Mouse (Mus musculus) stomach, embryonic 16.5 days (tissue): ENCODE results near the gene Bicd2. TPM values are rescaled to one million over a fixed set of nuclear protein-coding genes. Genes with fewer than 3 reads are reported as not detected.

Source experiments
- ATAC-seq: fragments of 200-750 bp; cut with Nextera tagmentation; 2 replicates; pipeline ENCODE4 v1.8.0; 2017; ENCODE audit warnings: moderate number of reproducible peaks, moderate TSS enrichment; ENCODE audit not compliant: insufficient read depth, low FRiP score
- H3K27ac ChIP-seq: fragments of 300-500 bp; sonication (generic); 2 replicates; pipeline ENCODE4 v1.5.1; 2014; ENCODE audit warnings: low read length
- H3K27me3 ChIP-seq: fragments of 300-500 bp; sonication (generic); 2 replicates; pipeline ENCODE4 v1.6.1; 2014; ENCODE audit warnings: low read length, control low read depth, mixed read lengths; ENCODE audit not compliant: control insufficient read depth, insufficient read depth
- H3K36me3 ChIP-seq: fragments of 300-500 bp; sonication (generic); 2 replicates; pipeline ENCODE4 v1.6.1; 2014; ENCODE audit warnings: low read length; ENCODE audit not compliant: control insufficient read depth, insufficient read depth
- H3K4me1 ChIP-seq: fragments of 300-500 bp; sonication (generic); 2 replicates; pipeline ENCODE4 v1.6.1; 2014; ENCODE audit warnings: low read length, control low read depth, mixed read lengths; ENCODE audit not compliant: control insufficient read depth, insufficient read depth
- H3K4me2 ChIP-seq: fragments of 300-500 bp; sonication (generic); 2 replicates; pipeline ENCODE4 v1.6.1; 2014; ENCODE audit warnings: low read depth, low read length, mixed read lengths
- H3K4me3 ChIP-seq: fragments of 300-500 bp; sonication (generic); replicated peaks from 2 replicates; pipeline ENCODE4 v1.5.1; 2014; ENCODE audit warnings: mild to moderate bottlenecking, low read length
- H3K9ac ChIP-seq: fragments of 300-500 bp; sonication (generic); 2 replicates; pipeline ENCODE4 v1.6.1; 2014; ENCODE audit warnings: low read length
- H3K9me3 ChIP-seq: fragments of 300-500 bp; sonication (generic); replicated peaks from 2 replicates; pipeline ENCODE4 v1.6.1; 2016; ENCODE audit warnings: low read length, control low read depth; ENCODE audit not compliant: control insufficient read depth
- whole genome bisulfite sequencing: fragments of 180-500 bp; shearing (Covaris S2); extraction: QIAGEN DNeasy Blood & Tissue Kit; methylation state at CpG from one replicate; pipeline ENCODE4 v1.1.7; 2014; 5-methylcytosine and 5-hydroxymethylcytosine counted together
- polyA plus RNA-seq: library from polyadenylated mRNA; unstranded; fragments of >200 nt; fragmentation: Nextera tagmentation; extraction: Ambion mirVana; gene quantifications from 2 replicates; pipeline ENCODE4 v1.2.1, GENCODE M21; 2015

The Bicd2 gene
- polyA plus RNA-seq: 26.5 and 26.7 TPM in 2 replicates

DNA sequence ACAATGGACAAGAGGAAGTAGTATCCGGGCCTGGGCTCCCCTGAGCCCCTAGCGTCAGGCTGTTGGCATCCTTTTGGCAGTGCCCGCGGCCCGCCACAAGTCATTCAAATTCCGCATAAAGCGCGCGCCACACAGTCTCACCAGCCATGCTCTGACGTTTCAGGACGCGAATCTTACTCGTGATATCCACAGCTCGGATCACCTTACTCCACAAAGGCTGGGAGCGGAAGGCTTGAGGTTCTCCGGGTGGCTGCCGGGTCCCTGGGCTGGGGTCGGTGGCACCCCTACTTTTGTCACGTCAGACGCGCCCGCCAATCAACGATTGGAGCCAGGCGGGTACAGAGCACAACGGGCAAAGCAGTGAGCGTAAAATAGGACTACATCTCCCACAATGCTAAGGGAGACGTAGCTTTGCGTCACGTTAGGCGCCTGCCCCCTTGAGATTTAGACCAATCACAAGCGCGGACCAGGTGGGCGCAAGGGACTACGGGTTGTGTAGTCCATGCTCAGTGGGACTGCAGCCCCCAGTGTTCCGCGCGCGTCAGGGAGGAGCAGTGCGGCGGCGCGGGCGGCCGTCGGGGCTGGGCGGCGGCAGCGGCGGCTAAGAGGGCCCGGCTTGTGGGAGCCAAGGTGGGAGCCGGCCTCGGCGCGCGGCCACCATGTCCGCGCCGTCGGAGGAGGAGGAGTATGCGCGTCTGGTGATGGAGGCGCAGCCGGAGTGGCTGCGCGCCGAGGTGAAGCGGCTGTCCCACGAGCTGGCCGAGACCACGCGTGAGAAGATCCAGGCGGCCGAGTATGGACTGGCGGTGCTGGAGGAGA, at the start of gene Bicd2:
Bicd2 (plus strand) TSS at position 574 of the 819 bp plus-strand sequence.
- no peaks in the 10 kb centered on the region for H3K9me3 ChIP-seq
- H3K4me1 ChIP-seq: peaks cover 40% of the 10 kb centered on the region
- no peaks in the 10 kb centered on the region for H3K27me3 ChIP-seq
- H3K4me2 ChIP-seq: peak within 1 kb of the TSS; percentile 90
- H3K9ac ChIP-seq: peak within 1 kb of the TSS; percentile 89
- peak within 1 kb of the TSS; percentile 50 for H3K27ac ChIP-seq
- WGBS: under 1% methylated on average over 74 of the region's 74 CpGs
- peak within 1 kb of the TSS; percentile 80 for H3K4me3 ChIP-seq
- no peaks in the 10 kb centered on the region for H3K36me3 ChIP-seq
- peak; percentile 99 for ATAC-seq

DNA sequence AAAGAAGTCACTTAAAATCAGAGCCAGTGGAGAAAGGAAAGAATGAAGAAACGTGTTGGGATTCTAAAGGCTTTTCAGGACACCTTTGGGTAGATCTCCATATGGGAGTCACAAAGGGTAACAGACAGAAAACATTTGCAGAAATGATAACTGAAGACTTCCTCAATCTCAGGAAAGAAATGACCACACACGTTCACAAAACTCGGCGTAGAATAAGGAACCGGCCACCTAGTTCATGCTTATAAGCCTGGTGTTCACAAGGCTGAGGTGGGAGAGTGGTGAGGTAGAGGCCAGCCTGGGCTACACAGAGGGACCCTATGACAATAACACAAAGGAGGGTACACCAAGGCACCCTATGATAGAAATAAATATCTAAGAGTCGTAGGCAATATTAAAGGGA, 49.4 kb upstream of the Bicd2 start:
- Histone ChIP-seq H3K27me3 (no peaks in the 10 kb centered on the region), H3K4me2 (no peak overlapping the region), H3K9me3 (no peaks in the 10 kb centered on the region), H3K9ac (no peak overlapping the region), H3K36me3 (no peaks in the 10 kb centered on the region), H3K4me1 (no peaks in the 10 kb centered on the region), H3K4me3 (no peak overlapping the region), H3K27ac (no peak overlapping the region)
- ATAC-seq: no peak
- 87% methylated on average over 6 of the region's 6 CpGs for WGBS

DNA sequence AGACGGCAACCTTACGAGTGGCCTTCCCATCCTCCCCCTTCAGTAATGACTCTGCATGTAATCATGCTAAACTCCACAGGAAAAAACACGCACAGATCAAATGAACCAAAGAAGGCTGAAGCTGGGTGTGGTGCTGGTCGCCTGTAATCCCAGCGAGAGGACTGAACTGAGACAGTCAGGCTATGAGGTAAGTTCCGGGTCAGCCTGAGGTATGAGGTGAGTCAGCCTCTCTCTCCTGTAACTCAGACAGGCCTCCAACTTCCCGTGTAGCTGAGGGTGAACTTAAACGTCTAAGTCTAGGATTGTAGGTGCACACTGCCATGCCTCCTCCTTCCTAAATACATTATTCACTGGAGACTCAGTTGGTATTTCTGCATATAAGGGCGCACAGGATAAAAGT, 47.3 kb upstream of the Bicd2 start:
- Histone ChIP-seq H3K27ac (no peak overlapping the region), H3K4me1 (peaks cover 2% of the 10 kb centered on the region; the same call in 1 of the 2 replicates), H3K27me3 (no peaks in the 10 kb centered on the region), H3K4me3 (no peak overlapping the region), H3K36me3 (no peaks in the 10 kb centered on the region), H3K4me2 (no peak overlapping the region), H3K9me3 (no peaks in the 10 kb centered on the region), H3K9ac (no peak overlapping the region)
- no peak for ATAC-seq
- 62% methylated on average over 9 of the region's 9 CpGs for WGBS

DNA sequence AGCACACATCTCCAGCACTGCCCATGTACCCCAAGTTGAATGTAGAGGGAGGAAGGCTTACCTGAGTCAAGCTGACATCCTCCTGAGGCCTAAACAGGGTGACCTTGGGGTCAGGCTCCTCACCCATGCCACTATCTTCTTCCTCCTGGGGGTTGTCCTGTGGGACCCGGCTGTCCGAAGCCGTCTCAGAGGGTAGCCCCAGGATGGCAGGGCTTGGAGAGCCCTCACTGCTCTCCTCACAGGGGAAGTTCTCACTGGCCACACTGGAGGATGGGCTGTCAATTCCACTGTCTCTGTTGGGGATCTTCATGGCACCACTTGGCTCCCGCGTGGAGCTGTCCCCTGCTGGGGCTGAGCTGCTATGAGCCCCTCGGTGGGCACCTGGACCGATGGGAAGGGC, 45.1 kb upstream of the Bicd2 start:
- ATAC-seq: no peak
- Histone ChIP-seq H3K36me3 (no peaks in the 10 kb centered on the region), H3K4me1 (peaks cover 5% of the 10 kb centered on the region; the same call in 1 of the 2 replicates), H3K4me2 (no peak overlapping the region), H3K27me3 (no peaks in the 10 kb centered on the region), H3K9ac (no peak overlapping the region), H3K4me3 (no peak overlapping the region), H3K27ac (no peak overlapping the region), H3K9me3 (no peaks in the 10 kb centered on the region)
- 73% methylated on average over 7 of the region's 7 CpGs for WGBS

DNA sequence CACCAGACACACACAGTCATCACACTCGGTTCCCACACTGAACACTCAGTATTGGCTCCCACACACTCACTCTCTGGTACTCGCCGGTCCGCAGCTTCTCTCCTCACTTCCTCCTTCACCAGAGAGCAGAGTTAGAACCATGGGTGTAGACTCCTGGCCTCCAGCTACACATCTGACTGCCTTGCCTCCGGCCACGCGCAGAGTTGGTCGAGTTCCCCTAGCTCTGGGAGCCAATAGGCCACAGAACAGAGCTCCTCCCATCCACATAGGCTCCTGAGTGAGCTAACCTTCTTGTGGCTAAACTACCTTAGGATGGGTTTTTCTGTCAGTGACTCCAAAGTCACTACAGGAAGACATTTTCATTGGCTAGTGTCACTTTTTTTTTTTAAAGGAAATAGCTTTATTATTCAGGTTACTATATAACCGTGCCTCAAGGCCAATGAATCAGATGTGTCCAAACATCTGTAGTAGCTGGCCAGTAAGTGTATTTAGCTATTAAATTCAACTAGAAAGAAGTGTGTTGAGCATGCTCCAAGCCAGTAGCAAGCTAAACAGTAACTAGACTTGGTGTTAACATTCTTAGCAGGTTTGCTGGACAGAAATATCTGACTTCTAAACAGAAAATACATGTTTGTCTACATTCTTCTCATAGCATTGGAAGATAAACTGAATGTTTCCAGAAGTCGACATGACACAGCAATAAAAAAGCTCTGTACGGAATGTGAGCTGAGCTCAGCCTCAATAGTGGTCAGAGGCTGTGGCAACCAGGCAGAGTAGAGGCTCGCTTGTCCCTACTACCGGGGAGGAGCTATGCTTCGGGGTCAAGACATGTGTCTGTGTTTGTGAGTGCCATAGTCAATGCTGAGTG, 42.6 kb upstream of the Bicd2 start:
- H3K27me3 ChIP-seq: no peaks in the 10 kb centered on the region
- H3K4me1 ChIP-seq: peaks cover 5% of the 10 kb centered on the region; the same call in 1 of the 2 replicates
- H3K4me2 ChIP-seq: no peak overlapping the region
- H3K27ac ChIP-seq: peak overlapping the region; percentile 29; the same call in 1 of the 2 replicates
- no peaks in the 10 kb centered on the region for H3K9me3 ChIP-seq
- H3K4me3 ChIP-seq: no peak overlapping the region
- WGBS: 63% methylated on average over 14 of the region's 14 CpGs
- peak; percentile 42; the same call in 1 of the 2 replicates for ATAC-seq
- no peak overlapping the region for H3K9ac ChIP-seq
- H3K36me3 ChIP-seq: no peaks in the 10 kb centered on the region

DNA sequence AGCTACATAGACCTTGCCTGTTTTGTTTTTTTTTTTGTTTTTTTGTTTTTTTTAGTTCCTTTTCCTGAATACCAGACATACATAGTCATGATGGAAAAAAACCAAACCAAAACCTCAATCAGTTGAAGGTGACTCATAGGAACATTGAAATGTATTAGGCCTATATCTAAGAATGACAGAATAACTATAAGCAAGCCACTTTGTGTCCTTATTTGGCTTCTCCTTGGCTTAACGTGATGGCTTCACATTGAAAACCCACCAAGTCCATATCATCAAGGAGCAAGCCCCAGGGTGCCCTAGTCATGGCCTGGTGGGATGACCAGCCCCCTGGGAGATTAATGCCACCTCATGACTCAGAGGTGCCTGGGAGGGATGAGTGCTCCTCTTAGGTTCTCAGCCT, 40.6 kb upstream of the Bicd2 start:
- Histone ChIP-seq H3K27ac (no peak overlapping the region), H3K36me3 (no peaks in the 10 kb centered on the region), H3K9ac (no peak overlapping the region), H3K27me3 (no peaks in the 10 kb centered on the region), H3K9me3 (no peaks in the 10 kb centered on the region), H3K4me1 (peaks cover 5% of the 10 kb centered on the region; the same call in 1 of the 2 replicates), H3K4me2 (no peak overlapping the region), H3K4me3 (no peak overlapping the region)
- ATAC-seq: no peak
- 67% methylated on average over 1 of the region's 1 CpGs for WGBS

DNA sequence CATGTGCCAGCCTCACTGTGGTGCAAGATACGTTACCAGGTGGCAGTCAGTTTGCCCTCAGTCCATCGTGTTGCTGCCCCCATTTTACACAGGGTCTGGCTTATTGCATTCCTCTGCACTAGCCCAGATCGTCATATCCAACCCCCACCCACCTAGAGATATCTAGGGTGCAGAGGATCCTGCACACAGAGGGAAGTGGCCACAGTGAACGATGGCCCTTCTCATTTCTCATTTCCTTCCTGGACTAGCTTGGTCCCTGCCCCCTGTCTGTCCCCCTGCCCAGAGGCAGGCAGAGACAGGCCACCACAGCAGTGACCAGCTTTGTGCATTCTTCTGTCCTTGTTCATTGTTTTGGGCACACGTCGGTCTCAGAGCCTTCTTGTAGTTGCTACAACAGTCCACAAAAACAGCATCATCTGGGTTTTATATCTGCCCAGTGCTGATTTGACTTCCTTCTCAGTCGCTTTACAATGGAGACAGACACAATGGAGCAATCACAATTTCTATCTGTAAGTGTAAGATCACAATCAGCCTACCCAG, 34.5 kb upstream of the Bicd2 start:
- Histone ChIP-seq H3K27ac (peak overlapping the region; percentile 83), H3K4me2 (peak overlapping the region; percentile 35), H3K27me3 (no peaks in the 10 kb centered on the region), H3K4me3 (peak overlapping the region; percentile 4), H3K4me1 (peaks cover 14% of the 10 kb centered on the region), H3K36me3 (no peaks in the 10 kb centered on the region), H3K9me3 (no peaks in the 10 kb centered on the region), H3K9ac (peak overlapping the region; percentile 43)
- WGBS: 38% methylated on average over 7 of the region's 7 CpGs
- ATAC-seq: no peak; the same call in 1 of the 2 replicates

DNA sequence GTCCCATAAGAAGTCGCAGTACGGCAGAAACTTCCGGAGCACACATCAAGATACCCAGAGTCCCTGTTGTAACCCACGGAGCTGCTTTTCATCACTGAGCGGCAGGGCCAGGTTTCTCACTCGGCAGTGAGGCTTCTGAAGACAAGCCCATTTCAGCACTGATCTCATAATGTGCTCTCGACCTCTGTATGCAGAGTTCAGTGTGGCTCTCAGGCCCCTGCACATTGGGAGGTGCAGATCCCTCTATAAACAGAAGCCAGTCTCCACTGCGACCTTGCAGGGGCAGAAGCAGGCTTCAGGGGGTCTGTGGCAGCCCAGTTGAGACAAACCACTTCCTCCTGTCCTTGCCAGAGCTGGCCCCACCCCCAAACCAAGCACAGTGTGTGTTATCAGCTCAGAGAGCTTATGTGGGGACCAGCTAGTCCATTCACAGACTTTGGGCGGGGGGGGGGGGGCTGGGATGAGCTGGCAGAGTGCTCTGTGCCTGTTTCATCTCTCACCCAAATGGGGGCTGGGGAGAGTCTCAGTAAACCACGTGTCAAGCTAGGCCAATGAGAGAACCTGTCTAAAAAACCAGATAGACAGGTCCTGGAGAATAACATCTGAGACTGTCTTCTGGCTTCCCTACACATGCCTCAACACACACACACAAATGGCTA, 33.9 kb upstream of the Bicd2 start:
- Histone ChIP-seq H3K4me1 (peaks cover 14% of the 10 kb centered on the region), H3K27ac (peak overlapping the region; percentile 84), H3K9me3 (no peaks in the 10 kb centered on the region), H3K9ac (peak overlapping the region; percentile 43), H3K4me3 (peak overlapping the region; percentile 18), H3K36me3 (no peaks in the 10 kb centered on the region), H3K4me2 (peak overlapping the region; percentile 35), H3K27me3 (no peaks in the 10 kb centered on the region)
- WGBS: 12% methylated on average over 10 of the region's 10 CpGs
- ATAC-seq: peak; percentile 70
